Mouse (Mus musculus): ENCODE results near the gene Ncaph2.

GRCm38 (mm10) chr15:89384617-89385016, 29.1 kb downstream of the Ncaph2 start, which contains the start of gene Klhdc7b:
- no peak for TF ChIP-seq CTCF (IDR thresholded peaks at IDR 0.05; ENCODE audit: borderline replicate concordance, control insufficient read depth, extremely low read depth, insufficient read depth, low read length, poor library complexity)
- no peak for TF ChIP-seq POLR2A (IDR thresholded peaks at IDR 0.05; ENCODE audit: control insufficient read depth, extremely low read depth, insufficient read depth, low read length, poor library complexity)
